Mouse (Mus musculus) liver, embryonic 13.5 days (tissue): Measurements from ENCODE around the gene Ahnak2. TPM values are rescaled to one million over a fixed set of nuclear protein-coding genes. Genes with fewer than 3 reads are reported as not detected.
A peak's percentile ranks its signal among the peaks of the same experiment; 100 is the strongest.

Source experiments
- ATAC-seq: fragments of 200-750 bp; cut with Nextera tagmentation; 2 replicates; pipeline ENCODE4 v1.8.0; 2017; ENCODE audit warnings: low read depth, mild to moderate bottlenecking, moderate number of reproducible peaks, moderate library complexity
- DNase-seq: peaks from one replicate; pipeline ENCODE4 v3.0.0; 2022
- H3K27ac ChIP-seq: fragments of 300-500 bp; sonication (generic); 2 replicates; pipeline ENCODE4 v1.5.1; 2015; ENCODE audit warnings: moderate library complexity, mild to moderate bottlenecking, inconsistent platforms
- H3K27me3 ChIP-seq: fragments of 300-500 bp; sonication (generic); 2 replicates; pipeline ENCODE4 v1.6.1; 2015; ENCODE audit warnings: mild to moderate bottlenecking, inconsistent platforms
- H3K36me3 ChIP-seq: fragments of 300-500 bp; sonication (generic); 2 replicates; pipeline ENCODE4 v1.6.1; 2015; ENCODE audit warnings: mild to moderate bottlenecking, inconsistent platforms
- H3K4me1 ChIP-seq: fragments of 300-500 bp; sonication (generic); replicated peaks from 2 replicates; pipeline ENCODE4 v1.6.1; 2015; ENCODE audit warnings: inconsistent platforms
- H3K4me2 ChIP-seq: fragments of 300-500 bp; sonication (generic); 2 replicates; pipeline ENCODE4 v1.6.1; 2015; ENCODE audit warnings: inconsistent platforms, mild to moderate bottlenecking, moderate library complexity
- H3K4me3 ChIP-seq: fragments of 300-500 bp; sonication (generic); replicated peaks from 2 replicates; pipeline ENCODE4 v1.5.1; 2015; ENCODE audit warnings: mild to moderate bottlenecking, inconsistent platforms
- H3K9ac ChIP-seq: fragments of 300-500 bp; sonication (generic); 2 replicates; pipeline ENCODE4 v1.6.1; 2015; ENCODE audit warnings: mild to moderate bottlenecking, inconsistent platforms
- H3K9me3 ChIP-seq: fragments of 300-500 bp; sonication (generic); replicated peaks from 2 replicates; pipeline ENCODE4 v1.6.1; 2016; ENCODE audit warnings: inconsistent platforms
- WGBS: fragments of 180-500 bp; shearing (Covaris S2); methylation state at CpG from one replicate; pipeline ENCODE4 v1.1.7; 2015; ENCODE audit not compliant: insufficient replicate concordance; 5-methylcytosine and 5-hydroxymethylcytosine counted together
- polyA plus RNA-seq: library from polyadenylated mRNA; unstranded; fragments of >200 nt; fragmentation: Nextera tagmentation; extraction: Ambion mirVana; gene quantifications from 2 replicates; pipeline ENCODE4 v1.2.1, GENCODE M21; 2015

Ahnak2 gene
- polyA plus RNA-seq, 1 experiment from 2014 or later, result 0.15 TPM

- 61% methylated on average over 4 of the region's 4 CpGs for WGBS
- H3K36me3 ChIP-seq, result no peaks in the 10 kb centered on the region
- no peak overlapping the region for H3K27ac ChIP-seq
- no peak overlapping the region for H3K4me3 ChIP-seq
- H3K9ac ChIP-seq, result no peak overlapping the region
- ATAC-seq, result no peak
- peaks cover 77% of the 10 kb centered on the region for H3K27me3 ChIP-seq
- no peak overlapping the region for H3K4me2 ChIP-seq
- H3K4me1 ChIP-seq, result peaks cover 18% of the 10 kb centered on the region
- no peak for DNase-seq
- H3K9me3 ChIP-seq, result no peaks in the 10 kb centered on the region
Measured at GRCm38 (mm10) chr12:112807796-112808195, 5.3 kb upstream of the Ahnak2 start.

- no peak overlapping the region for H3K27ac ChIP-seq
- DNase-seq (no peak), ATAC-seq (no peak)
- no peak overlapping the region for H3K9ac ChIP-seq
- no peak overlapping the region for H3K4me3 ChIP-seq
- no peaks in the 10 kb centered on the region for H3K9me3 ChIP-seq
- no peaks in the 10 kb centered on the region for H3K36me3 ChIP-seq
- peaks cover 27% of the 10 kb centered on the region for H3K4me1 ChIP-seq
- peaks cover 90% of the 10 kb centered on the region for H3K27me3 ChIP-seq
- no peak overlapping the region for H3K4me2 ChIP-seq
- WGBS, result 31% methylated on average over 6 of the region's 6 CpGs
Measured at GRCm38 (mm10) chr12:112806044-112806443, 3.6 kb upstream of the Ahnak2 start.

DNA sequence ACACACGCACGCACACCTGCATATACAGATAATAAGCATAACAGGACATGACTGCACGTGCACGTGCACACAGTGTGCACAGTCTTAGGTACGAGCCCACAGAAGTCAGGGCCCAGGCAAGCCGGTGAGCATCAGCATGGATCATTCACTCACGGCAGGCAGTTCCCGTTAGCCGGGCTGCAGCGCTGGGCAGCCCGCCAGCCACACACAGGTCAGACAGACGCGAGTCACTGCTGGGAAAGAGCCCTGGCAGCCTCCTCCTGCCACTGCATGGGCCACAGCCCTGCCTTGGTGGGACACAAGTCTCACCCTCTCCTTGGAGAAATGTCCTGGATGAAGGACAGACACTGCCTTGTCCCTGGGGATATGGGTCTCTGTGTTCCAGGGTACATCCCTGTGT lies 1.6 kb upstream of the Ahnak2 start:
- H3K4me1 ChIP-seq, result peaks cover 19% of the 10 kb centered on the region
- H3K9me3 ChIP-seq, result no peaks in the 10 kb centered on the region
- ATAC-seq, result no peak
- H3K9ac ChIP-seq, result no peak overlapping the region
- no peak overlapping the region for H3K4me2 ChIP-seq
- no peak for DNase-seq
- WGBS, result 53% methylated on average over 13 of the region's 13 CpGs
- no peak overlapping the region for H3K27ac ChIP-seq
- H3K36me3 ChIP-seq, result no peaks in the 10 kb centered on the region
- H3K4me3 ChIP-seq, result no peak overlapping the region
- H3K27me3 ChIP-seq, result peaks cover 75% of the 10 kb centered on the region

- DNase-seq, result no peak
- no peak overlapping the region for H3K4me3 ChIP-seq
- H3K4me1 ChIP-seq, result peaks cover 9% of the 10 kb centered on the region
- H3K27ac ChIP-seq, result no peak overlapping the region
- 24% methylated on average over 3 of the region's 3 CpGs for WGBS
- ATAC-seq, result no peak
- H3K36me3 ChIP-seq, result no peaks in the 10 kb centered on the region
- H3K27me3 ChIP-seq, result peaks cover 70% of the 10 kb centered on the region
- H3K9me3 ChIP-seq, result no peaks in the 10 kb centered on the region
- no peak overlapping the region for H3K9ac ChIP-seq
- H3K4me2 ChIP-seq, result peak overlapping the region; percentile 73; the same call in 1 of the 2 replicates
Measured at GRCm38 (mm10) chr12:112802917-112803316, 460 bp upstream of the Ahnak2 start.

DNA sequence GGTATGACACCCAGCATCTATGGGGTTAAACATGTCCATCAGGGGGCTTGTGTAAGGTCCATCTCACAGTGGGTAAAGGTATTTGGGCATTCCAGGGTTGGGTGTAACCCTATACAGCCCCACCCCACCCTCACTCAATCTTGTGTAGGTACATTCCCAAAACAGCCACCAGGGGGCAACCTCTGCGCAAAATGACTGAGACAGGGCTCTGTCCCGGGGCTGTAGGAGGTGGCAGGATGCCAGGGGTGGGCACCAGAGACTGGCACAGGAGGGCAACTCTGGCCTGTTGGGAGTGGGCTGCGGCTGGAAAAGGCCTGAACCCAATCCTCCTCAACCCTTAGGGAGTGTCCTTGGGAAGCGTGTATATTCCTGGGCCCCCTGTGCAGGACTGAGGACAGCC lies 2.0 kb downstream of the Ahnak2 start:
- Histone ChIP-seq H3K4me3 (no peak overlapping the region), H3K36me3 (no peaks in the 10 kb centered on the region), H3K9ac (no peak overlapping the region), H3K27ac (no peak overlapping the region), H3K4me2 (no peak overlapping the region), H3K9me3 (no peaks in the 10 kb centered on the region), H3K4me1 (peaks cover 9% of the 10 kb centered on the region), H3K27me3 (peaks cover 61% of the 10 kb centered on the region)
- DNase-seq, result peak; percentile 53
- peak; percentile 45 for ATAC-seq
- 11% methylated on average over 4 of the region's 4 CpGs for WGBS

GRCm38 (mm10) chr12:112799237-112799970 lies 3.1 kb downstream of the Ahnak2 start:
- ATAC-seq (no peak), DNase-seq (no peak)
- Histone ChIP-seq H3K27ac (no peak overlapping the region), H3K4me1 (peaks cover 9% of the 10 kb centered on the region), H3K36me3 (no peaks in the 10 kb centered on the region), H3K27me3 (peaks cover 59% of the 10 kb centered on the region), H3K4me2 (no peak overlapping the region), H3K9me3 (no peaks in the 10 kb centered on the region), H3K4me3 (no peak overlapping the region), H3K9ac (no peak overlapping the region)
- whole genome bisulfite sequencing, result 60% methylated on average over 10 of the region's 10 CpGs

DNA sequence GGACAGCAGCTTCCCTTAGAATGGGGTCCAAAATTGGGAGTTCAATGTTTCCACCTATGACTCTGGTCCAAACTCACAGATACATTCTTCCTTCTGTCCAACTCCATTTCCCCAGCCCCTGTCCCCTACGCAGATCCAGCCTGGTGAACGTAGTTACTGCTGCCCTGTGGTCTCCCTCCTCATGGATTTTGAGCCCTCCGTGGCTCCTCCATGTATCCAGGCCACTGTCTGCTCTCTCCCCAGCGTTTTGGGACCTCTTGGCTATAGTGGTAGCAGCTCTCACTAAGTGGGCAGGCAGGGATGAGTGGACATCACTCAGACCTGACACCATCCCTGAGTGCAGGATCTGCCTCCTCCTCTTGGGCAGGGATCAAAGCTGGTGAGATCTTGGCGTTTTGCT lies 3.7 kb downstream of the Ahnak2 start:
- DNase-seq, result no peak
- 56% methylated on average over 5 of the region's 5 CpGs for WGBS
- H3K4me2 ChIP-seq, result no peak overlapping the region
- no peaks in the 10 kb centered on the region for H3K9me3 ChIP-seq
- peaks cover 53% of the 10 kb centered on the region for H3K27me3 ChIP-seq
- no peak overlapping the region for H3K27ac ChIP-seq
- no peak overlapping the region for H3K9ac ChIP-seq
- H3K36me3 ChIP-seq, result no peaks in the 10 kb centered on the region
- ATAC-seq, result no peak
- H3K4me1 ChIP-seq, result peaks cover 16% of the 10 kb centered on the region
- no peak overlapping the region for H3K4me3 ChIP-seq

GRCm38 (mm10) chr12:112798332-112798681 lies 4.2 kb downstream of the Ahnak2 start:
- Histone ChIP-seq H3K36me3 (no peaks in the 10 kb centered on the region), H3K4me2 (no peak overlapping the region), H3K27me3 (peaks cover 48% of the 10 kb centered on the region), H3K27ac (no peak overlapping the region), H3K9me3 (no peaks in the 10 kb centered on the region), H3K4me1 (peaks cover 19% of the 10 kb centered on the region), H3K9ac (no peak overlapping the region), H3K4me3 (no peak overlapping the region)
- DNase-seq (no peak), ATAC-seq (no peak)
- WGBS, result 34% methylated on average over 5 of the region's 5 CpGs

- no peak for ATAC-seq
- Histone ChIP-seq H3K4me1 (peaks cover 19% of the 10 kb centered on the region), H3K9me3 (no peaks in the 10 kb centered on the region), H3K4me3 (no peak overlapping the region), H3K4me2 (no peak overlapping the region), H3K27ac (no peak overlapping the region), H3K36me3 (no peaks in the 10 kb centered on the region), H3K9ac (no peak overlapping the region), H3K27me3 (peaks cover 43% of the 10 kb centered on the region)
- DNase-seq, result no peak
- WGBS, result 49% methylated on average over 15 of the region's 15 CpGs
Measured at GRCm38 (mm10) chr12:112797672-112798331, 4.7 kb downstream of the Ahnak2 start.

GRCm38 (mm10) chr12:112796551-112797510 lies 5.6 kb downstream of the Ahnak2 start:
- no peak overlapping the region for H3K4me2 ChIP-seq
- no peaks in the 10 kb centered on the region for H3K36me3 ChIP-seq
- no peaks in the 10 kb centered on the region for H3K9me3 ChIP-seq
- 38% methylated on average over 17 of the region's 17 CpGs for WGBS
- no peak overlapping the region for H3K9ac ChIP-seq
- no peak overlapping the region for H3K4me3 ChIP-seq
- H3K27me3 ChIP-seq, result peaks cover 34% of the 10 kb centered on the region
- peaks cover 11% of the 10 kb centered on the region for H3K4me1 ChIP-seq
- DNase-seq, result no peak
- H3K27ac ChIP-seq, result no peak overlapping the region
- ATAC-seq, result no peak

- WGBS, result 32% methylated on average over 18 of the region's 18 CpGs
- Histone ChIP-seq H3K36me3 (no peaks in the 10 kb centered on the region), H3K9me3 (no peaks in the 10 kb centered on the region), H3K27ac (no peak overlapping the region), H3K9ac (no peak overlapping the region), H3K4me3 (no peak overlapping the region), H3K27me3 (peaks cover 21% of the 10 kb centered on the region), H3K4me2 (no peak overlapping the region), H3K4me1 (peaks cover 9% of the 10 kb centered on the region; the same call in 1 of the 2 replicates)
- no peak for ATAC-seq
- DNase-seq, result no peak
Measured at GRCm38 (mm10) chr12:112795466-112796104, 6.9 kb downstream of the Ahnak2 start.
